Mouse (Mus musculus) urinary bladder, postnatal 14 days (tissue): ENCODE measurements at regions not wholly inside any gene's neighbourhood (a gene's known extent, or its start where the extent isn't known, plus 50 kb on each side); places are given as distances from the start of the nearest gene placed in this dataset.

Experiments used
- DNase-seq: peaks from one replicate; pipeline ENCODE4 v3.0.0; 2021; ENCODE audit warnings: low spot score

GRCm38 (mm10) chr3:52802324-52802723, 214.7 kb downstream of the Cog6 start:
- no peak for DNase-seq

- DNase-seq: no peak
Observed at GRCm38 (mm10) chr3:52801446-52801845, 215.6 kb downstream of the Cog6 start.

- no peak for DNase-seq
Observed at GRCm38 (mm10) chr3:52800673-52801072, 216.4 kb downstream of the Cog6 start.

GRCm38 (mm10) chr3:52797801-52798200, 219.2 kb downstream of the Cog6 start:
- peak; percentile 6 for DNase-seq

GRCm38 (mm10) chr3:52797164-52797563, 219.9 kb downstream of the Cog6 start:
- DNase-seq: no peak

- no peak for DNase-seq
Observed at GRCm38 (mm10) chr3:52794218-52794617, 222.8 kb downstream of the Cog6 start.

- no peak for DNase-seq
Observed at GRCm38 (mm10) chr3:52792801-52793200, 224.2 kb downstream of the Cog6 start.

GRCm38 (mm10) chr3:52792121-52792520, 224.9 kb downstream of the Cog6 start:
- no peak for DNase-seq

- no peak for DNase-seq
Observed at GRCm38 (mm10) chr3:52790942-52791341, 226.1 kb downstream of the Cog6 start.

- DNase-seq: no peak
Observed at GRCm38 (mm10) chr3:52787964-52788760, 228.9 kb downstream of the Cog6 start.

- DNase-seq: no peak
Observed at GRCm38 (mm10) chr3:52785595-52785994, 231.4 kb downstream of the Cog6 start.

- DNase-seq: no peak
Observed at GRCm38 (mm10) chr3:52784476-52784875, 232.6 kb downstream of the Cog6 start.

- DNase-seq: no peak
Observed at GRCm38 (mm10) chr3:52782576-52782975, 234.5 kb downstream of the Cog6 start.

- no peak for DNase-seq
Observed at GRCm38 (mm10) chr3:52781521-52781920, 235.5 kb downstream of the Cog6 start.

GRCm38 (mm10) chr3:52780356-52780755, 236.7 kb downstream of the Cog6 start:
- no peak for DNase-seq

- DNase-seq: no peak
Observed at GRCm38 (mm10) chr3:52775875-52776274, 241.2 kb downstream of the Cog6 start.

GRCm38 (mm10) chr3:52775156-52775555, 241.9 kb downstream of the Cog6 start:
- no peak for DNase-seq

- no peak for DNase-seq
Observed at GRCm38 (mm10) chr3:52774734-52775133, 242.3 kb downstream of the Cog6 start.

GRCm38 (mm10) chr3:52767276-52767675, 249.8 kb downstream of the Cog6 start:
- no peak for DNase-seq

- DNase-seq: no peak
Observed at GRCm38 (mm10) chr3:52766841-52767240, 250.2 kb downstream of the Cog6 start.

GRCm38 (mm10) chr3:52764166-52764565, 252.9 kb downstream of the Cog6 start:
- DNase-seq: no peak

- no peak for DNase-seq
Observed at GRCm38 (mm10) chr3:52763660-52764059, 253.4 kb downstream of the Cog6 start.

GRCm38 (mm10) chr3:52762549-52762948, 254.5 kb downstream of the Cog6 start:
- DNase-seq: no peak

GRCm38 (mm10) chr3:52759846-52760245, 257.2 kb downstream of the Cog6 start:
- no peak for DNase-seq
